Mouse (Mus musculus): ENCODE data around the gene Lao1.
"Not testable (repeated sequence)": the region's sequence is repeated elsewhere in the genome, so short reads cannot be mapped to it uniquely, and the experiment has no call there.

The Lao1 gene

GRCm38 (mm10) chr4:118961141-118961628, at the start of gene Lao1:
Gene Lao1 (plus strand): TSS chr4:118961578.
- no peak for DNase-seq (ENCODE audit: low read depth, low spot score)

GRCm38 (mm10) chr4:118917365-118917764, 44.0 kb upstream of the Lao1 start, which contains the start of gene Olfr1329:
Gene Olfr1329 (minus strand): TSS chr4:118917465.
- not testable (repeated sequence) for DNase-seq (ENCODE audit: low read depth, low spot score)

GRCm38 (mm10) chr4:118931326-118931725, 30.1 kb upstream of the Lao1 start:
- DNase-seq (ENCODE audit: low read depth, low spot score), result not testable (repeated sequence)

- no peak for DNase-seq (ENCODE audit: low read depth, low spot score)
These were observed 22.9 kb upstream of the Lao1 start, which contains the start of gene Olfr1328 for GRCm38 (mm10) chr4:118938512-118938911. Gene Olfr1328 (minus strand): TSS chr4:118938612.

GRCm38 (mm10) chr4:118958812-118959211, 2.6 kb upstream of the Lao1 start:
- no peak for DNase-seq (ENCODE audit: low read depth, low spot score)

GRCm38 (mm10) chr4:118967711-118968110, 6.3 kb downstream of the Lao1 start:
- DNase-seq (ENCODE audit: low read depth, low spot score), result no peak

GRCm38 (mm10) chr4:118973281-118973680, 11.9 kb downstream of the Lao1 start:
- DNase-seq (ENCODE audit: low read depth, low spot score), result no peak

- DNase-seq (ENCODE audit: low read depth, low spot score), result no peak
These were observed 23.9 kb downstream of the Lao1 start for GRCm38 (mm10) chr4:118985291-118985690.

- DNase-seq (ENCODE audit: low read depth, low spot score), result peak; percentile 51
These were observed 27.2 kb downstream of the Lao1 start for GRCm38 (mm10) chr4:118988535-118988934.

GRCm38 (mm10) chr4:118989331-118989730, 28.0 kb downstream of the Lao1 start:
- DNase-seq (ENCODE audit: low read depth, low spot score), result no peak

GRCm38 (mm10) chr4:118991797-118992196, 30.4 kb downstream of the Lao1 start:
- DNase-seq (ENCODE audit: low read depth, low spot score), result peak; percentile 54

GRCm38 (mm10) chr4:118997127-118997542, 35.8 kb downstream of the Lao1 start:
- DNase-seq (ENCODE audit: low read depth, low spot score), result no peak

- no peak for DNase-seq (ENCODE audit: low read depth, low spot score)
These were observed 38.5 kb downstream of the Lao1 start for GRCm38 (mm10) chr4:118999691-119000486.

GRCm38 (mm10) chr4:119001696-119002095, 40.3 kb downstream of the Lao1 start:
- no peak for DNase-seq (ENCODE audit: low read depth, low spot score)

GRCm38 (mm10) chr4:119002512-119002911, 41.1 kb downstream of the Lao1 start:
- no peak for DNase-seq (ENCODE audit: low read depth, low spot score)

GRCm38 (mm10) chr4:119004178-119004577, 42.8 kb downstream of the Lao1 start:
- DNase-seq (ENCODE audit: low read depth, low spot score), result no peak

- peak; percentile 88 for DNase-seq (ENCODE audit: low read depth, low spot score)
These were observed 43.4 kb downstream of the Lao1 start for GRCm38 (mm10) chr4:119004613-119005339.

- no peak for DNase-seq (ENCODE audit: low read depth, low spot score)
These were observed 46.2 kb downstream of the Lao1 start for GRCm38 (mm10) chr4:119007602-119008001.

GRCm38 (mm10) chr4:119008476-119008875, 47.1 kb downstream of the Lao1 start:
- DNase-seq (ENCODE audit: low read depth, low spot score), result no peak

GRCm38 (mm10) chr4:119009814-119010213, 48.4 kb downstream of the Lao1 start:
- DNase-seq (ENCODE audit: low read depth, low spot score), result no peak

- DNase-seq (ENCODE audit: low read depth, low spot score), result no peak
These were observed 49.8 kb downstream of the Lao1 start for GRCm38 (mm10) chr4:119011050-119011680.

GRCm38 (mm10) chr4:119013031-119013430, 51.7 kb downstream of the Lao1 start:
- no peak for DNase-seq (ENCODE audit: low read depth, low spot score)

All from mesoderm, embryonic 11.5 days (tissue).